Mouse (Mus musculus) urinary bladder, postnatal 36 days (tissue): ENCODE measurements around the gene Pde3a.
A peak's percentile ranks its signal among the peaks of the same experiment; 100 is the strongest.

Experiments
- DNase-seq, 2 experiments: peaks; one replicate each; pipeline ENCODE4 v3.0.0; 2022; ENCODE audit warnings: low spot score in 2 of 2, mixed read lengths in 1 of 2

Gene Pde3a

GRCm38 (mm10) chr6:141404649-141405048 is 155.6 kb downstream of the Pde3a start:
- DNase-seq = no peak

GRCm38 (mm10) chr6:141405496-141405895 is 156.4 kb downstream of the Pde3a start:
- DNase-seq = no peak

- peak in 1 of 2 experiments; percentile 9 for DNase-seq
These were observed 159.7 kb downstream of the Pde3a start for GRCm38 (mm10) chr6:141408758-141409157.

DNA sequence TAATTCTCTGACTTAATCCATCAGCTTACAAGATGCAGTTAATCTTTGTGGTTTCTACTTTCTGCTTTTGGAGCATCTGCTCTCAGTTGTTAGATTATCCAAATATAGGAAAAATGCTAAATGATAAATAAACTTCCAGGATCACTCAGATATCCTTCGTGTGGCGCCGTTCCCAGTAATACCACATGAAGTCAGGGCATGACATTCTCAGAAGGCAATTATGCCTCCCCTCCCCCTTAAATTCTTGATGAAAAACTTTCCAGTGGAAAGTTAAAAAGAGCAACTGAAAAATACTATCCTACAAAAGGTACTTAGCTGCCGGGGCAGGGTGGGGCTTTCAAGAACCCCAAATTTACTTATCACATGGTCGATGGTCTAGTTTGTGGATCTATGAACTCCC is 161.8 kb downstream of the Pde3a start:
- DNase-seq = no peak

DNA sequence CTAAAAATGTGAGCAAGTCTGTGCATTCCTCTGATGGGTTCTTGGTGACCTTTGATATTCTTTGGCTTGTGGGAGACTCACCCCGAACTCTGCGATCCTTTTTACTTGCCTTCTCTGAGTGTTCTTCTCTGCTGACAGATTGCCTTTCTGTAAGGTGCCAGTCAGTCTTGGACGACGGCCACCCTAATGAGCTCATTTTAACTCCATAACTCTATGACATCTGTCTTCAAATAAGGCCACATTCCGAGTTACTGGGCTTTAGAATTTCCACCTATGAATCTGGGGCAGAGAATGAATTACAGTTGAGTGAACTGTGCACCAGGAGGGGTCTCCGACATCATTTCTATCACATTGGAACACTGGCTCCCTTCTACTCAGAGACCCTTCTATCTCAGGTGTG is 176.0 kb downstream of the Pde3a start:
- DNase-seq = no peak

DNA sequence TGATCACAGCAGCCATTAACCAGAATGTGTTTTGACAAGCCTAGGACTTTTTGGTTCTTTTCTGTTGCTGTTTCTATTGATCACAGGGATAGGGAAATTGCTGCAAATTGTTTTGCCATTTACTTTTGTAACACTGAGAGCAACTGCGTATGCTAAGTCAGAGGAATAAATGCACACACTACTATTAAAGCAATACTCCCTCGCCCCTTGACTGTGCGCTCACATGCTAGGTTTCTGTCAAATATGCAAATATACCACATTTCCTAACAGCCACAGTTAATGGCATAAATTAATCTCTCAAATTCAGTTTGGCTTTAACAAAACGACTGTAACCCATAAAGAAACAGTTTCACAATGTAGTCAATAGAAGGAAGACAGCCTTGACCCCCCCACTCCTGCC is 179.5 kb downstream of the Pde3a start:
- DNase-seq = no peak

GRCm38 (mm10) chr6:141430134-141430533 is 181.1 kb downstream of the Pde3a start:
- no peak for DNase-seq

GRCm38 (mm10) chr6:141432271-141432974 is 183.4 kb downstream of the Pde3a start:
- no peak for DNase-seq

GRCm38 (mm10) chr6:141433917-141434756 is 185.1 kb downstream of the Pde3a start:
- DNase-seq = no peak

DNA sequence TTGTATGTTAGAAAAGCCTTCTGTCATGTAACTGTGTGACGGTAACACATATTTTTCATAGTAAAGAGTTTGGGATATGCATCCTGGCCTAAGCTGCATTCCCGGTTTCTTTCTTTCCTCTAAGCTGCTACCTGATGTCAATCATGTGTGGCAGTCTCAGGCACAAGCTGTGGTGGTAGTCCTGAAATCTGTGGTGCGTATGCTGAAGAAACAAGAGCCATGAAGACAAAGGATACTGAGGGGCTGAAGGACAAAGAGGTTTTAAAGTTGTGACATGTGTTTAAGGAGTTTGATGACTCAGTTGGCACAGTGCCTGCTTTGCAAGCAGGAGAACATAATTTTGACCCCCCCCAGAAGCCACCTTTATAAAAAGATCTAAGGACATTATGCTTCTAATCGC is 186.1 kb downstream of the Pde3a start:
- DNase-seq = no peak

DNA sequence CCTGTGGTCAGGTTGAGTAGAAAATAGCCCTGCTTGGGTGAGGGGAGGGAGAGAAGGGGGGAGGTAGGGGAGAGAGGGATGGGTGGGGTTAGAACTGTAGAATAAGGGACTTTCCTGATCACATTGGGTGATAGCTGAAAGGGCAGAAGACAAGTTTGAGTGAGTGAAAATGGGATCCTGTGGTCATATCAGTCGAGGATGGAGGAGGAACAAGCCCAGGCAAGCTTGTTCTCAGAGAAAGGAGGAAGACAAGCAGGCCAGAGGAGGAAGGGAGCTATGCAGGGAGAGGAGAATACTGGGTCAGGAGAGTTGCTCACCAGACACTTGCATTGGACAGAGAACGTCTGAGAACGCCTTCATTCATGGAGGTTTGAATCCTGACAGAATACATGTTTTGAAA is 190.9 kb downstream of the Pde3a start:
- no peak for DNase-seq

GRCm38 (mm10) chr6:141447547-141447946 is 198.5 kb downstream of the Pde3a start:
- peak; percentile 46 to 65 for DNase-seq

- no peak for DNase-seq
These were observed 199.8 kb downstream of the Pde3a start for GRCm38 (mm10) chr6:141448886-141449285.

DNA sequence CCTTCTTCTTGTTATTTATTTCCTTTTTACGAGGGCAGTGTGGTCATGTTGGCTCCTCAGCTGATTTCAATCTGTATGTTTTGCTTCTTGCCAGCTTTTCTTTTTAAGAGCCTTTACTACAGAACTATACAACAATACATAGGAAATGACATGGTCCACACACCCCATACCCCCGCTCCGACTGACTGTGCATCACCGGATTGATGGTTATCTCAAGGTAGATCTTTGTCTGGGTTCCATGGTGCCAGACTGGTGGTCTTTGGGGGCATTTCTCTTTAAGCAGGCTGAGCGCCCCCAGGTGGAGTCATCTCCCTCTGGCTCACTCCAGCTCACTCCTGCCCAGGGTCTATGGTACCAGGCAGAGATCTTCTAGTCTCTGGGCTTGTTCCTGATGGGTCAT is 206.3 kb downstream of the Pde3a start:
- DNase-seq = no peak

DNA sequence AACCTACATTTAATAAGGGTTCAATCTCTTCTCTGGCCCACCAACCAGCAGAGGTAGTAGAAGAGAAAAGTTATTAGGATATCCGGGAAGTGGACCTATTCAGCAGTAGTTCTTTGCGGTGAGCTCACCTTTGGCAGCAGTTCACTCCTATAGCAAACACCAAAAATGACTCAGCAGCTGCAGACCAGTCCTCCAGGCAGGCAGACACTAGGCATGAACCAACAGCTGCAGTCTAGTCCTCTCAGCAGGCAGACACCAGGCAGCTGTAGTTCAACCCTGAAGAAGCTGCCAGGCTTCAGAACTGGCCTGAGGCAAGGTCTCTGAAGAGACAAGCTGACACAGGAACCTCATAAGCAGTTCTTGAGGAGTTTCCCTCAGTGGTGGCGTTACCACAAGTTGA is 207.5 kb downstream of the Pde3a start:
- no peak for DNase-seq

- no peak for DNase-seq
These were observed 221.2 kb downstream of the Pde3a start for GRCm38 (mm10) chr6:141470251-141470650.

DNA sequence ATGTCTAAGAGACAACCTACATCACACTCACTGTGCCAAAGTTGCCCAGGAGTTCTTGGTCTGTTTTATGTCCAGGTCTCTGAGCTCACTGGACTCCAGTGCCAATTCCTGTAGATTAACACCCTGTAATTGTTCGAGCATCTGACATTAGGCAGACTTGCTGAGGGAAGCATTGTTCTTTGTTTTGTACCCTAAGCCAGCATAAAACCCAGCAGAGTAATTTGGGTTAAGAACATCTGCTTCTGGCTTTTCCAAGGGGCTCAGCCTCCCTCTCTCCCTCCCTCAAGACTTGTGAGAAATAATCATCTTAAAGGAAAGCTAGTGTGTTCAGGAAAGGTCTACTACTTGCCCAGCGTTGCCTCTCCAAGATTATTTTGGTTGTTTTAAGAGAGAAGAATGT is 225.2 kb downstream of the Pde3a start:
- no peak for DNase-seq

GRCm38 (mm10) chr6:141474696-141475095 is 225.6 kb downstream of the Pde3a start:
- no peak for DNase-seq

GRCm38 (mm10) chr6:141485302-141486021 is 236.4 kb downstream of the Pde3a start:
- DNase-seq = no peak

DNA sequence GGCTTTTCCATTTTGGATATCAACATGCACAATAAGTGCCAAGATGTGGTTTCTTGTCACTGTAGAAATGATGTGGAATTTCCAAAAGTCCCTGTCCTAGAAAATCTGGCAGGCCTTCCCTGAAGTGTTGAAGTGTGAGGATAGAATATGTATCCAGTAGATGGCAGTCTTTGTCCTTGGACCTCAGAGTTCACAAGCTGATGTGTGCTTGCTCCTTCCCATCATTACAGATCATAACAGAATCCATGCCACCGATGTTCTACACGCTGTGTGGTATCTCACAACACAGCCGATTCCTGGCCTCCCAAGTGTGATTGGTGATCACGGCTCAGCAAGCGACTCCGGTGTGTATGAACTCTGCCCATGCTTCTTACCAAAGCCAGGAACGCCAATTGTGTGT is 238.2 kb downstream of the Pde3a start:
- DNase-seq = no peak

- DNase-seq = peak; percentile 19 to 38
These were observed 239.6 kb downstream of the Pde3a start for GRCm38 (mm10) chr6:141488619-141489018.

DNA sequence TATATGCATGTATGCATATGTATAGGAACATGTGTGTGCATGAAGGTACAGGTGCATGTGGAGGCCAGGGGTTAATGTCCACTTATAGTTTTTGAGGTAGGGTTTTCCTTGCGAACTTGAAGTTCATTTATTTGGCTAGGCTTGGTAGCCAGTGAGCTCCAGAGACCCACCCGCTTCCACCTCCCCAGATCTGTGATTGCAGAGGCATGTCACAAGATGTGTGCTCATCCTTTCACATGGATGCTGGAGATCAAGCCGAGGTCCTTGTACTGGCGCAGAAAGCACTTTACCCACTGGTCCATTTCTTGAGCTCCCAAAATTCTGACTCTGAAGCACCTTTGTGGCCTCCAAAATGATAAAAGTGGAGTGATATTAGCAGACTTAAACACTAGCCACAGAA is 245.8 kb downstream of the Pde3a start:
- no peak for DNase-seq
